Mouse (Mus musculus) CH12.LX (cell line): ENCODE data around the gene Gm28053. TPM values are rescaled to one million over a fixed set of nuclear protein-coding genes. Genes with fewer than 3 reads are reported as not detected.
A peak's percentile ranks its signal among the peaks of the same experiment; 100 is the strongest.

Experiments
- DNase-seq: peaks from one replicate; pipeline ENCODE4 v3.0.0-alpha.2; 2013; ENCODE audit errors: extremely low read depth
- H3K27ac ChIP-seq: 2 replicates; pipeline ENCODE4 v1.5.1; 2012; ENCODE audit warnings: low read depth, mild to moderate bottlenecking, control low read depth, moderate library complexity; ENCODE audit not compliant: insufficient read depth
- H3K27me3 ChIP-seq: replicated peaks from 2 replicates; pipeline ENCODE3; 2012; ENCODE audit warnings: inconsistent platforms
- H3K36me3 ChIP-seq, 2 experiments: replicated peaks in 1 of 2; 2 replicates each; pipeline versions ENCODE3 to v1.6.1; 2012; ENCODE audit warnings: inconsistent platforms in 1 of 2, low read length in 1 of 2, mild to moderate bottlenecking in 1 of 2, mixed read lengths in 1 of 2, moderate library complexity in 1 of 2; ENCODE audit not compliant: control insufficient read depth in 1 of 2, insufficient read depth in 1 of 2
- H3K4me1 ChIP-seq, 2 experiments: 2 replicates each; pipeline ENCODE4 v1.6.1; 2012; ENCODE audit warnings: inconsistent platforms in 1 of 2, moderate library complexity in 1 of 2; ENCODE audit not compliant: insufficient read depth in 2 of 2, control insufficient read depth in 1 of 2
- H3K4me2 ChIP-seq: 2 replicates; pipeline ENCODE4 v1.6.1; 2012; ENCODE audit warnings: low read depth, mild to moderate bottlenecking, control low read depth; ENCODE audit not compliant: poor library complexity, insufficient read depth, severe bottlenecking
- H3K4me3 ChIP-seq, 3 experiments: fragments of 150-350 bp in 1 of 3; sonication (generic) in 1 of 3; replicated peaks in 1 of 3; 2 replicates each; pipeline versions ENCODE3 to v1.5.1; 2011 to 2012; ENCODE audit warnings: low read depth in 2 of 3, low read length in 2 of 3, mild to moderate bottlenecking in 2 of 3, moderate library complexity in 2 of 3, control low read depth in 1 of 3, improper control_type of control experiment in 1 of 3, inconsistent platforms in 1 of 3, mixed read lengths in 1 of 3; ENCODE audit not compliant: poor library complexity in 1 of 3
- H3K79me2 ChIP-seq: replicated peaks from 2 replicates; pipeline ENCODE4 v1.6.1; 2012; ENCODE audit warnings: mild to moderate bottlenecking, moderate library complexity; ENCODE audit not compliant: control insufficient read depth, poor library complexity, insufficient read depth, severe bottlenecking; ENCODE audit errors: extremely low read depth
- H3K9ac ChIP-seq: 2 replicates; pipeline ENCODE4 v1.6.1; 2012; ENCODE audit warnings: low read depth, mild to moderate bottlenecking, control low read depth, moderate library complexity; ENCODE audit not compliant: insufficient read depth
- H3K9me3 ChIP-seq: replicated peaks from 2 replicates; pipeline ENCODE3; 2012; ENCODE audit warnings: low read length, inconsistent platforms, mixed read lengths
- BHLHE40 ChIP-seq: IDR thresholded peaks from 2 replicates; pipeline ENCODE4 v1.6.1; 2011; ENCODE audit warnings: mild to moderate bottlenecking, low read depth, low read length, improper control_type of control experiment
- CHD2 ChIP-seq: IDR thresholded peaks from 2 replicates; pipeline ENCODE4 v1.6.1; 2011; ENCODE audit warnings: low read length, improper control_type of control experiment
- E2F4 ChIP-seq: IDR thresholded peaks from 2 replicates; pipeline ENCODE4 v1.6.1; 2011; ENCODE audit warnings: low read depth, low read length, improper control_type of control experiment; ENCODE audit not compliant: insufficient replicate concordance
- ELF1 ChIP-seq: IDR thresholded peaks from 2 replicates; pipeline ENCODE4 v1.6.1; 2014; ENCODE audit warnings: low read depth, mild to moderate bottlenecking, inconsistent platforms, low read length, improper control_type of control experiment
- ETS1 ChIP-seq: conservative IDR thresholded peaks from 2 replicates; pipeline ENCODE4 v1.6.1; 2012; ENCODE audit warnings: low read depth, mild to moderate bottlenecking, inconsistent platforms, low read length, improper control_type of control experiment, moderate library complexity
- GABPA ChIP-seq: IDR thresholded peaks from 2 replicates; pipeline ENCODE4 v1.6.1; 2012; ENCODE audit warnings: low read depth, low read length, improper control_type of control experiment, inconsistent platforms; ENCODE audit not compliant: insufficient replicate concordance
- IRF4 ChIP-seq: IDR thresholded peaks from 2 replicates; pipeline ENCODE4 v1.6.1; 2014; ENCODE audit warnings: low read depth, mild to moderate bottlenecking, inconsistent platforms, low read length, improper control_type of control experiment
- JUN ChIP-seq: IDR thresholded peaks from 2 replicates; pipeline ENCODE4 v1.6.1; 2011; ENCODE audit warnings: low read depth, mild to moderate bottlenecking, low read length, improper control_type of control experiment, moderate library complexity; ENCODE audit not compliant: insufficient read depth
- MAX ChIP-seq: IDR thresholded peaks from 2 replicates; pipeline ENCODE4 v1.6.1; 2011; ENCODE audit warnings: low read length, improper control_type of control experiment
- MAZ ChIP-seq: IDR thresholded peaks from 2 replicates; pipeline ENCODE4 v1.6.1; 2012; ENCODE audit warnings: low read depth, mild to moderate bottlenecking, inconsistent platforms, low read length, improper control_type of control experiment, moderate library complexity
- MEF2A ChIP-seq: IDR thresholded peaks from 2 replicates; pipeline ENCODE4 v1.6.1; 2014; ENCODE audit warnings: low read depth, mild to moderate bottlenecking, inconsistent platforms, low read length, improper control_type of control experiment, borderline replicate concordance
- MXI1 ChIP-seq: IDR thresholded peaks from 2 replicates; pipeline ENCODE4 v1.6.1; 2011; ENCODE audit warnings: mild to moderate bottlenecking, low read depth, low read length, improper control_type of control experiment
- NRF1 ChIP-seq: IDR thresholded peaks from 2 replicates; pipeline ENCODE4 v1.6.1; 2014; ENCODE audit warnings: low read depth, mild to moderate bottlenecking, inconsistent platforms, low read length, improper control_type of control experiment, moderate library complexity
- PAX5 ChIP-seq: IDR thresholded peaks from 2 replicates; pipeline ENCODE4 v1.6.1; 2012; ENCODE audit warnings: low read length, inconsistent platforms, mixed read lengths
- POLR2A ChIP-seq: IDR thresholded peaks from 2 replicates; pipeline ENCODE4 v1.6.1; 2011; ENCODE audit warnings: low read depth, mild to moderate bottlenecking, improper control_type of control experiment, low read length
- POLR2AphosphoS2 ChIP-seq: IDR thresholded peaks from 2 replicates; pipeline ENCODE4 v1.6.1; 2011; ENCODE audit warnings: low read depth, low read length, improper control_type of control experiment
- RAD21 ChIP-seq: IDR thresholded peaks from 2 replicates; pipeline ENCODE4 v1.6.1; 2011; ENCODE audit warnings: low read depth, mild to moderate bottlenecking, low read length, improper control_type of control experiment, moderate library complexity
- SIN3A ChIP-seq: IDR thresholded peaks from 2 replicates; pipeline ENCODE4 v1.6.1; 2012; ENCODE audit warnings: low read length, improper control_type of control experiment, inconsistent platforms
- SMC3 ChIP-seq: IDR thresholded peaks from 2 replicates; pipeline ENCODE4 v1.6.1; 2011; ENCODE audit warnings: low read depth, low read length, improper control_type of control experiment
- TBP ChIP-seq: conservative IDR thresholded peaks from 2 replicates; pipeline ENCODE4 v1.6.1; 2011; ENCODE audit warnings: low read depth, low read length, improper control_type of control experiment
- TCF12 ChIP-seq: IDR thresholded peaks from 2 replicates; pipeline ENCODE4 v1.6.1; 2014; ENCODE audit warnings: low read depth, mild to moderate bottlenecking, inconsistent platforms, low read length, improper control_type of control experiment
- UBTF ChIP-seq: IDR thresholded peaks from 2 replicates; pipeline ENCODE4 v1.6.1; 2012; ENCODE audit warnings: low read depth, mild to moderate bottlenecking, inconsistent platforms, low read length, improper control_type of control experiment, moderate library complexity
- USF1 ChIP-seq: IDR thresholded peaks from 2 replicates; pipeline ENCODE4 v1.6.1; 2014; ENCODE audit warnings: low read depth, mild to moderate bottlenecking, inconsistent platforms, low read length, improper control_type of control experiment
- ZC3H11A ChIP-seq: IDR thresholded peaks from 2 replicates; pipeline ENCODE4 v1.6.1; 2012; ENCODE audit warnings: low read depth, mild to moderate bottlenecking, inconsistent platforms, low read length, improper control_type of control experiment
- ZKSCAN1 ChIP-seq: IDR thresholded peaks from 2 replicates; pipeline ENCODE4 v1.6.1; 2012; ENCODE audit warnings: low read depth, inconsistent platforms, low read length, improper control_type of control experiment, borderline replicate concordance
- ZMIZ1 ChIP-seq: IDR thresholded peaks from 2 replicates; pipeline ENCODE4 v1.6.1; 2012; ENCODE audit warnings: low read depth, mild to moderate bottlenecking, inconsistent platforms, low read length, improper control_type of control experiment
- ZNF384 ChIP-seq: IDR thresholded peaks from 2 replicates; pipeline ENCODE4 v1.6.1; 2012; ENCODE audit warnings: low read depth, low read length, improper control_type of control experiment, inconsistent platforms
- dilution Hi-C: fragments of 300-500 bp; cut with MboI; formaldehyde crosslinking; loops from 2 replicates; pipeline ENCODE4 v1.14.3; 2020; ENCODE audit warnings: low sequenced_read_pairs; ENCODE audit not compliant: extremely low pct_unique_long_range_greater_than_20kb, extremely low pct_ligation_motif_present
- in situ Hi-C: fragments of 300-500 bp; cut with MboI; formaldehyde crosslinking; loops from 3 replicates; pipeline ENCODE4 v1.14.3; 2019; ENCODE audit warnings: low sequenced_read_pairs, low pct_ligation_motif_present, low pct_unique_long_range_greater_than_20kb, mixed read lengths
- polyA plus RNA-seq: library from polyadenylated mRNA; unstranded; fragments of >175 nt; gene quantifications from 2 replicates; pipeline ENCODE4 v1.2.1, GENCODE M21; 2012; ENCODE audit warnings: low read depth; ENCODE audit not compliant: insufficient read length
- total RNA-seq, 2 experiments: library from RNA; depleted of rRNA; stranded (reverse); fragments of 300-350 nt in 1 of 2; fragments of >200 nt in 1 of 2; gene quantifications; 2 replicates each; pipeline ENCODE4 v1.2.3; 2012 to 2014

Gm28053 gene
- total and polyA plus RNA-seq, 3 experiments = 8.0 to 22.7 (median 10.0) TPM

- no peaks in the 10 kb centered on the region for H3K9me3 ChIP-seq
- H3K36me3 ChIP-seq = peaks cover 16 to 25% of the 10 kb centered on the region in 2 experiments
- peaks cover 6 to 72% of the 10 kb centered on the region in 2 experiments for H3K4me1 ChIP-seq
- H3K27me3 ChIP-seq = no peaks in the 10 kb centered on the region
- in situ Hi-C loops = no loop called here
- dilution Hi-C loops = no loop called here
- TF ChIP-seq USF1 = no peak
- no peak for TF ChIP-seq ZC3H11A
- TF ChIP-seq CHD2 = peak; percentile 59
- peak; percentile 63; the same call in 1 of the 2 replicates for TF ChIP-seq POLR2AphosphoS2
- TF ChIP-seq NRF1 = no peak
- TF ChIP-seq ETS1 = 0 out of 2 replicates have a peak, but pooled peaks have one; percentile 17
- TF ChIP-seq RAD21 = no peak
- TF ChIP-seq TCF12 = peak; percentile 44; the same call in 1 of the 2 replicates
- peak; percentile 48 for TF ChIP-seq POLR2A
- no peak for TF ChIP-seq IRF4
- 0 out of 2 replicates have a peak, but pooled peaks have one; percentile 13 for TF ChIP-seq ELF1
- TF ChIP-seq BHLHE40 = peak; percentile 5; the same call in 1 of the 2 replicates
- no peak for TF ChIP-seq MXI1
- TF ChIP-seq E2F4 = no peak
- 0 out of 2 replicates have a peak, but pooled peaks have one; percentile 56 for TF ChIP-seq TBP
- peak; percentile 62; the same call in 1 of the 2 replicates for TF ChIP-seq SIN3A
- TF ChIP-seq ZMIZ1 = 0 out of 2 replicates have a peak, but pooled peaks have one; percentile 61
- peak overlapping the region; percentile 96 for H3K9ac ChIP-seq
- peak overlapping the region; percentile 97 for H3K27ac ChIP-seq
- peaks cover 44% of the 10 kb centered on the region for H3K79me2 ChIP-seq
- H3K4me3 ChIP-seq = peak overlapping the region; percentile 56 to 76 (median 63)
- peak overlapping the region; percentile 96 for H3K4me2 ChIP-seq
- DNase-seq = no peak
These were observed 32.4 kb upstream of the Gm28053 start for GRCm38 (mm10) chr6:48685694-48686665.

- Histone ChIP-seq H3K4me1 (peaks cover 7 to 72% of the 10 kb centered on the region in 2 experiments), H3K9ac (peak overlapping the region; percentile 96), H3K9me3 (peaks cover 3% of the 10 kb centered on the region), H3K79me2 (peaks cover 45% of the 10 kb centered on the region), H3K4me3 (peak overlapping the region; percentile 56 to 76 (median 63)), H3K36me3 (peaks cover 26 to 36% of the 10 kb centered on the region in 2 experiments), H3K27me3 (no peaks in the 10 kb centered on the region), H3K4me2 (peak overlapping the region; percentile 96), H3K27ac (peak overlapping the region; percentile 97)
- in situ Hi-C loops (no loop called here), dilution Hi-C loops (no loop called here)
- DNase-seq = peak; percentile 76
- no peak for TF ChIP-seq UBTF
- peak; percentile 41; the same call in 1 of the 2 replicates for TF ChIP-seq ETS1
- 0 out of 2 replicates have a peak, but pooled peaks have one; percentile 25 for TF ChIP-seq CHD2
- no peak for TF ChIP-seq GABPA
- peak; percentile 45 for TF ChIP-seq ELF1
- TF ChIP-seq ZKSCAN1 = no peak
- TF ChIP-seq E2F4 = no peak; the same call in 1 of the 2 replicates
- TF ChIP-seq MAZ = 0 out of 2 replicates have a peak, but pooled peaks have one; percentile 35
- TF ChIP-seq JUN = peak; percentile 73
- TF ChIP-seq USF1 = no peak
- TF ChIP-seq MEF2A = peak; percentile 67
- TF ChIP-seq ZC3H11A = no peak
- peak; percentile 60; the same call in 1 of the 2 replicates for TF ChIP-seq MAX
- TF ChIP-seq BHLHE40 = peak; percentile 49; the same call in 1 of the 2 replicates
- no peak; the same call in 1 of the 2 replicates for TF ChIP-seq SIN3A
- TF ChIP-seq SMC3 = no peak
- peak; percentile 79 for TF ChIP-seq TCF12
- TF ChIP-seq PAX5 = no peak
- TF ChIP-seq ZNF384 = no peak
These were observed 31.3 kb upstream of the Gm28053 start for GRCm38 (mm10) chr6:48687077-48687476.
